Mouse (Mus musculus): ENCODE measurements at regions not wholly inside any gene's neighbourhood (a gene's known extent, or its start where the extent isn't known, plus 50 kb on each side); places are given as distances from the start of the nearest gene placed in this dataset.

DNA sequence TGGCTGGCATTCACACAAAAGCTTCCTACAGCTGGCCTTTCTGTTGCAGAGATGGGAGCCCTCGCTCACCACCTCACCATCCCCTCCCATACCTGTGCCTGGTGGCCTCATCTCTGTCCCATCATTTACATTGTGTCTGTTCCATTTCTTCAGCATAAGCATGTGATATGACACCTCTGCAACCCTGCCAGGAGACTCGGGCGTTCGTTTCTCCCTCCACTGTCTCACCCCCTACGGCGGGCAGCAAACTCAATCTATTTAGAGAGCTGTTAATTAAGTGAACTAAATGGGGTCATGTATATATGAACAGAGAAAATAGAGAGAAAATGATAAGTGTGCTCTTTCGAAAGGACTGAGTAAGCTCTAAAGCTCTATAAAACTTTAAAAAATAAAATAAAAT, 106.0 kb downstream of the Elovl4 start:
- TF ChIP-seq CTCF (IDR thresholded peaks at IDR 0.05; ENCODE audit: low read depth) = no peak
- TF ChIP-seq EP300 (IDR thresholded peaks at IDR 0.05; ENCODE audit: low read depth) = no peak
